ENCODE assay signal across 8 mouse cellular contexts in genomic region chr3:88951327-88951800, GRCm38 (mm10). TPM values are rescaled to one million over a fixed set of nuclear protein-coding genes. Genes with fewer than 3 reads are reported as not detected.
DNase-seq lines count a peak whose midpoint lies in the region; ATAC-seq and TF ChIP-seq lines count a peak whose summit lies in the region.

No protein-coding gene starts in this region.

- H3K4me3 ChIP-seq in layer of hippocampus, adult 2 months: peak overlapping the region; percentile 84
- H3K4me3 ChIP-seq in hindbrain, embryonic 16.5 days (ENCODE audit: low read length): peak overlapping the region; percentile 82
- peak overlapping the region; percentile 89 for H3K4me3 ChIP-seq in midbrain, embryonic 16.5 days (ENCODE audit: low read depth, low read length)

- no peaks in the 10 kb centered on the region for H3K27me3 ChIP-seq in hindbrain, embryonic 16.5 days (replicated peaks; ENCODE audit: control insufficient read depth, insufficient read depth, low read length)
- no peaks in the 10 kb centered on the region for H3K27me3 ChIP-seq in midbrain, embryonic 16.5 days (ENCODE audit: control insufficient read depth, insufficient read depth, low read depth, low read length)

- intact Hi-C loops in left cerebral cortex, postnatal 4 days (cut with DNase I): no loop called here

- no peak for ATAC-seq in hindbrain, embryonic 16.5 days
- ATAC-seq in midbrain, embryonic 16.5 days: no peak

- TF ChIP-seq CTCF in layer of hippocampus, adult 2 months (conservative IDR thresholded peaks at IDR 0.05): no peak

- H3K4me1 ChIP-seq in hindbrain, embryonic 16.5 days (ENCODE audit: control insufficient read depth, insufficient read depth, low read depth, low read length): peaks cover 24% of the 10 kb centered on the region
- peaks cover 39% of the 10 kb centered on the region for H3K4me1 ChIP-seq in midbrain, embryonic 16.5 days (ENCODE audit: control insufficient read depth, insufficient read depth, low read length)

- H3K27ac ChIP-seq in layer of hippocampus, adult 2 months: peak overlapping the region; percentile 99
- H3K27ac ChIP-seq in hindbrain, embryonic 16.5 days (ENCODE audit: low read depth, low read length): peak overlapping the region; percentile 99
- H3K27ac ChIP-seq in midbrain, embryonic 16.5 days (ENCODE audit: low read length): peak overlapping the region; percentile 97

- peak overlapping the region; percentile 94 for H3K9ac ChIP-seq in hindbrain, embryonic 16.5 days (ENCODE audit: low read depth, low read length)
- peak overlapping the region; percentile 85 for H3K9ac ChIP-seq in midbrain, embryonic 16.5 days (ENCODE audit: low read depth, low read length)

- H3K9me3 ChIP-seq in hindbrain, embryonic 16.5 days (ENCODE audit: control insufficient read depth, low read length): no peaks in the 10 kb centered on the region
- H3K9me3 ChIP-seq in midbrain, embryonic 16.5 days (replicated peaks; ENCODE audit: control insufficient read depth, low read length, poor library complexity, severe bottlenecking): no peaks in the 10 kb centered on the region

- H3K4me2 ChIP-seq in hindbrain, embryonic 16.5 days (ENCODE audit: low read length): peak overlapping the region; percentile 78
- H3K4me2 ChIP-seq in midbrain, embryonic 16.5 days (ENCODE audit: low read length): peak overlapping the region; percentile 77

- no peaks in the 10 kb centered on the region for H3K36me3 ChIP-seq in hindbrain, embryonic 16.5 days (ENCODE audit: control insufficient read depth, insufficient read depth, low read length)
- no peaks in the 10 kb centered on the region for H3K36me3 ChIP-seq in midbrain, embryonic 16.5 days (ENCODE audit: control insufficient read depth, insufficient read depth, low read length)

- no peak for DNase-seq in layer of hippocampus, adult 2 months (ENCODE audit: low spot score in 2 of 2)
- no peak for DNase-seq in layer of hippocampus, postnatal 36 days
- DNase-seq in c-Kit-negative CD71-positive TER-119-positive erythroid progenitor cells, embryonic 14.5 days (ENCODE audit: low read depth, low spot score): peak; percentile 22
- DNase-seq in gastrocnemius, adult 18-20 months (ENCODE audit: low spot score): no peak
- DNase-seq in left cerebral cortex, postnatal 4 days: no peak
- DNase-seq in layer of hippocampus, adult 18-20 months (ENCODE audit: low spot score in 2 of 2): no peak

- 0% methylated on average over 5 of the region's 5 CpGs for WGBS in hindbrain, embryonic 16.5 days
- 2% methylated on average over 5 of the region's 5 CpGs for WGBS in midbrain, embryonic 16.5 days

RNA-seq across cellular contexts. Expression of gene Dap3, which starts 0.4 kb away (rescaled TPM):
- 100 to 1,000 TPM; 107 to 108 TPM for total RNA-seq in layer of hippocampus, adult 2 months (2021)
- total RNA-seq in layer of hippocampus, postnatal 36 days (2021): 100 to 1,000 TPM; 112 to 118 TPM
- polyA plus RNA-seq in hindbrain, embryonic 16.5 days (2015; fragmentation: Nextera tagmentation; extraction: Ambion mirVana): 127 and 130 TPM in 2 replicates
- polyA plus RNA-seq in midbrain, embryonic 16.5 days (2015; fragmentation: Nextera tagmentation; extraction: Ambion mirVana): 120 and 123 TPM in 2 replicates
- 10 to 100 TPM; 64.8 to 74.2 TPM for total RNA-seq in gastrocnemius, adult 18-20 months (2021)
- total RNA-seq in left cerebral cortex, postnatal 4 days (2021): 100 to 1,000 TPM in 1 of 2 experiments, 10 to 100 TPM in 1; 95.8 to 108 TPM
- 100 to 1,000 TPM; 111 to 118 TPM for total RNA-seq in layer of hippocampus, adult 18-20 months (2021)

RNA-seq across cellular contexts. Expression of gene Ash1l, which starts 0.9 kb away (rescaled TPM):
- 10 to 100 TPM; 88.9 to 94.5 TPM for total RNA-seq in layer of hippocampus, adult 2 months (2021)
- 10 to 100 TPM; 83.5 to 90.8 TPM for total RNA-seq in layer of hippocampus, postnatal 36 days (2021)
- 17.4 and 18.2 TPM in 2 replicates for polyA plus RNA-seq in hindbrain, embryonic 16.5 days (2015; fragmentation: Nextera tagmentation; extraction: Ambion mirVana)
- 19.0 and 21.9 TPM in 2 replicates for polyA plus RNA-seq in midbrain, embryonic 16.5 days (2015; fragmentation: Nextera tagmentation; extraction: Ambion mirVana)
- total RNA-seq in gastrocnemius, adult 18-20 months (2021): 10 to 100 TPM; 31.0 to 33.3 TPM
- 10 to 100 TPM; 65.7 to 66.2 TPM for total RNA-seq in left cerebral cortex, postnatal 4 days (2021)
- total RNA-seq in layer of hippocampus, adult 18-20 months (2021): 10 to 100 TPM; 85.4 to 89.7 TPM

RNA-seq across cellular contexts. Expression of gene Msto1, which starts 37.6 kb away (rescaled TPM):
- 10 to 100 TPM; 22.5 to 25.0 TPM for total RNA-seq in layer of hippocampus, adult 2 months (2021)
- 10 to 100 TPM; 22.0 to 22.1 TPM for total RNA-seq in layer of hippocampus, postnatal 36 days (2021)
- 53.9 and 55.3 TPM in 2 replicates for polyA plus RNA-seq in hindbrain, embryonic 16.5 days (2015; fragmentation: Nextera tagmentation; extraction: Ambion mirVana)
- polyA plus RNA-seq in midbrain, embryonic 16.5 days (2015; fragmentation: Nextera tagmentation; extraction: Ambion mirVana): 46.9 and 51.2 TPM in 2 replicates
- total RNA-seq in gastrocnemius, adult 18-20 months (2021): 1 to 10 TPM; 6.7 to 8.4 TPM
- 10 to 100 TPM; 31.3 to 33.1 TPM for total RNA-seq in left cerebral cortex, postnatal 4 days (2021)
- total RNA-seq in layer of hippocampus, adult 18-20 months (2021): 10 to 100 TPM; 21.6 to 21.9 TPM
